Mouse (Mus musculus) v-Abl transformed pro-B cells (cell line): ENCODE results near the gene Zfp280d.

ENCODE experiments used
- in situ Hi-C, 2 experiments: fragments of 400-800 bp; cut with MboI; formaldehyde crosslinking; loops; one replicate each; pipeline ENCODE4 v1.15.1; 2025; ENCODE audit not compliant: unreplicated experiment in 2 of 2

Zfp280d gene

DNA sequence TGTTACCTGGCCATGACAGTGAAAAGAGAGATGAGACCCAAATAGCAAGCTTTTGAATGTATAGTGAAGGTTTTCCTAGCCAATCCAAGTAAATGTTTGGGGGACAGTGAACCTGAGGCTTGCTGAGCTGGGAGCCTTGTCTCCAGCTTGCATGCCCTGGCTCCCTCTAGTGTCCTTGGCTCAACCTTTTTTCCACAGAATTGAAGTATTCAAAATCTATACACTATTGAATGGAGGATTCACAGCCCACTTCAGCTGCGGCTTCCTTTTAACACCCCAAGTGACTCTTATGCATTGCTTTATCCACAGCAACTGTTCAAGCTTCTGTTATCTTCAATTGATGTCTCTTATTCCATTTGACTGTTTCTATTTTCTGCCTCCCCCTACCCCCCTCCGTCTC lies 137.1 kb downstream of the Zfp280d start:
- in situ Hi-C loops, result loop anchor here (5.0 to 25.0 kb wide), 4 partner anchors 214 to 767 kb away; no protein-coding TSS in a partner anchor
